Mouse (Mus musculus) urinary bladder, postnatal 25 days (tissue): ENCODE measurements around the gene Ano6.
A peak's percentile ranks its signal among the peaks of the same experiment; 100 is the strongest.

Source experiments
- DNase-seq: peaks from one replicate; pipeline ENCODE4 v3.0.0; 2022; ENCODE audit warnings: low spot score

Gene Ano6

GRCm38 (mm10) chr15:95797144-95797983 is 6.7 kb downstream of the Ano6 start:
- no peak for DNase-seq

- no peak for DNase-seq
These were observed 7.6 kb downstream of the Ano6 start for GRCm38 (mm10) chr15:95798266-95798665.

GRCm38 (mm10) chr15:95799632-95800031 is 9.0 kb downstream of the Ano6 start:
- no peak for DNase-seq

DNA sequence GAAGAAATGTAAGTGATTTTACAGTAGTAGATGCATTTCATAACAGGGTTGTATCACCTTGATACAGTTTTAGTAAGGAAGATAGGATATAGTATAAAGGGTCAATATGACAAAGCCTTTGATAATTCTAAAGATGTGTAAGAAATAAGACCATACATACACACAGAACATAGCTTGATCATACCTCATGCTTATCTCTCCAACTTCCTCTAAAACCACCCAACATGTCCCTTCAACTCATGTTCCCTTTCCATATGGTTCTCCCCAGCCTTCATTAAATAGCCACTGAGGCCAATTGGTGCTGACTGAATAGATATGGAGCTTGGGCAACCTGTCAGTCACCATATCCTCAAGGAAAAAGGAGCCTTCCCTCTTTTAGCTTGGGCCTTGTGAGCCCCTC is 9.4 kb downstream of the Ano6 start:
- DNase-seq = no peak

DNA sequence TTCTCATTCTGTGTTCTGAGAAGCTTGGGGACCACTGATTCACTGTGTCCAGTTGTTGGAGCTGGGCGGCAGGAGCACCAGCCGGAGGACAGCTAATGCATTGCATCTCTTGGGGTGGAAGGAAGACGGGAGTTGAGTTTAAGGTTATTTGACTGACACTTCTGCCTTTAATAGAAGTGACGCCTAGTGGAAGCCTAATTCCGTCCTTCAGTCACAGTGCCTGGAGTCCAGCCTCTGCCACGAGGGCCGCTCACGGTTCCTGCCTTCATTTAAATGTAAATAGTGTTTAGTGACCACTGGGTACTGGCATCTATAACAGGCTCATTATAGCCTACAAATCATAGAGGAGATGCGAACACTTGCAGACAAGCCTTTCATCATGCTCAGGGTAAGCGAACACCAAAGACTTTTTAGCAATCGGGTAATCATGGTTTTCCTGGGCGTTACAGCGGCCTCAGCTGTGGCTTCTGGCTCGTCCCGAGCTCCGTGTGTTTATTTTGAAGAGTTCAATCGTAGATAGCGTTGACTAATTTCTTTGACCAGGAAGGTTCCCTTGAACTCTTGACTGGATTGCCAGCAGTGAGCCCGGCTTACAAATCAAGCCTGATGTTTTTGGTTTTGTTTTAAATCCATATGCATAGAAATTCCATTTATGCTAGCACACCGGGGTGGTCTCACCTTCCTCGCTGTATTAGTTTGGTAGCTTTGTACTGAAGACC is 10.8 kb downstream of the Ano6 start:
- no peak for DNase-seq

DNA sequence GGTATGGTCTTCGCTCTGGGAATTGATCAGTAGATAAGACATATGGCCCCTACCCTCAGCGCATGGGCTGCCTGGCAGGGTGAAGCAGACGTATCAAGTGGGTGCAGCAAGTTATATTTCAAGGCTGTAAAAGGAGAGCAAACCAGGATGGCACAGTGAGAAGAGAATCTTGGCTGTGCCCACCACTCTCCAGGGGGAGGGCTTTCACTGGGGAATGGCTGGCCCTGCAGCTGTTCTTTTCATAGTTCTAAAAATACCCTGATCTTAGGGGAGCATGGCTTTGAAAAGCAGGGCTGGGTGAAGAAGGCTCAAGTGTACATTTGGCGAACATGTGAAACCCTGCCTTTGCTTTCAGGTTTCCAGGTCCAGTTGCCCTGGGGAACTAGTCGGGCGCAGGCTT is 11.5 kb downstream of the Ano6 start:
- DNase-seq = no peak

DNA sequence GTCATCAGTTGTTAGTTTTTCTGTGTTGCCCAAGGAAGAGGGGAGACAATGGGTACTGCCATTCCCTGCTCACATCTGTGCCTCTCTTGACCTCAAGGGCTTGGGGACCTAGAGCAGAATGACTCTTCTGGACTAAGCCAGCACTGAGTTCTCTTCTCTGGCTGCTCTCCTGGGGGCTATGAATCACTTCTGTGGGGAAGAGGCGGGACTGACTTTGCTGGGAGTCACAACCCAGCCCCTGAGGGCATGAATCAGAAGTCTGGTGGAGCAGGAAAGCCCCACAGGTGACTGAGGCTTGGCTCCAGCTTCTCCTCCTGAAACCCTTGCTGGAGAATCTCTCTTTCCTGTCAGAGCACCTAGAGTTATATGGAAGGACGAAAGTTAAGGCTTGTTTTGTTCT is 12.1 kb downstream of the Ano6 start:
- DNase-seq = peak; percentile 46

DNA sequence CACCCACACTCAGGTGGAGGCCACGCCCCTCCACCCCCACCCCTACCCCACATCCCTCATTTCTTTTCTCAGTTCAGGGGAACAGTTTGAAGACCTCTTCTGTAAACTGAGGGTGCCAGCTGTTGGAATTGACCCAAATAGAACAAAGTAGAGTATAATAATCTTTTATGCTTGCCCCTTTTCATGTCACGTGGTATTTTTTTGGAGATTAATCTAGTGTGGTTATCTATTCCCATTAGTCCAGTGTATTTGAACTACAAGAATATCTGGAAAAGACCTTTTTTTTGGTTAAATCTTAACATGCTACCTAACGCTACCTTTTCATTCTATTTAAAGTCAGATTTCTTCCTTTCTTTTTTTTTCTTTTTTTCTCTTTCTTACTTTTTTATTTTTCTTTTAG is 12.8 kb downstream of the Ano6 start:
- no peak for DNase-seq

GRCm38 (mm10) chr15:95804255-95804654 is 13.6 kb downstream of the Ano6 start:
- peak; percentile 57 for DNase-seq

DNA sequence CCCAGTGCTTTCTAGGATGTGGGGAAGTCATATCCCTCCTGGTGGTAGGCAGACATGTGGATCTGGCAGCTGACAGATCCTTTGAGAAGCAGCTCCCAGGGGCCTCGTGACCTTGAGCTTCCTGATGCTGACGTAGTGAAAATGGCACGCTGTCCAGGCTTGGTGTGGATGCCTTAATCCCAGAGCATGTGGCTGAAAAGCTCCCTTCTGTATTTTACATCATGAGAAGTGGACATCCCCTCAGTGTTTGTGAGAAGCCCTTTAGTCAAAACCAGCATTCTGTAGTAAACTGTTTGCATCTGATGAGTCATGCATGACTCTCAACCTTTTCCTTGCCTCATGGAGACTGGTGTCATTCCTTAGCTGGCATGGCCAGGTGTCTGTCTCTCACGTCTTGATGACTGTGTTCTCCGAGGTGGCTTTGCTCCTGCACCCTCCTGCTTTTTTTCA is 14.4 kb downstream of the Ano6 start:
- DNase-seq = no peak

GRCm38 (mm10) chr15:95807908-95808307 is 17.3 kb downstream of the Ano6 start:
- DNase-seq = no peak

GRCm38 (mm10) chr15:95810357-95810761 is 19.7 kb downstream of the Ano6 start:
- no peak for DNase-seq

GRCm38 (mm10) chr15:95812821-95813571 is 22.4 kb downstream of the Ano6 start:
- DNase-seq = no peak

DNA sequence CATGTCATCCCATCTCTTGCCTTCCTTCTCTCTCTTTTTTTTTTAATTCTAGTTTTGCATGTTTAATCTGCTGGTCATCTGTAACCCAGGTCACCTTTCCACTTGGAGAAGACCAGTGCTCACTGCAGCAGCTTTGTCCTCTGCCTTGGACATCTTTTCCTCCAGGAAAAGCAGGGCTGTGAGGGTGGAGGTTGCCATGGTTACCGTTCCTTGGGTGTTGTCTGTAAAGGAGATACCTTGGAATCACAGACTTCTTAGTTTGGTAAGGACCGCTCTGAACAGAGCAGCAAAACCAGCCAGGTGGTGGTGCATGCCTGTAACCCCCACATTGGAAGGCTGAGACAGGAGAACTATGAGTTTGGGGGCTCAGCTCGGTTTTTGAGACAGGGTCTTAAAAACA is 26.9 kb downstream of the Ano6 start:
- DNase-seq = no peak

DNA sequence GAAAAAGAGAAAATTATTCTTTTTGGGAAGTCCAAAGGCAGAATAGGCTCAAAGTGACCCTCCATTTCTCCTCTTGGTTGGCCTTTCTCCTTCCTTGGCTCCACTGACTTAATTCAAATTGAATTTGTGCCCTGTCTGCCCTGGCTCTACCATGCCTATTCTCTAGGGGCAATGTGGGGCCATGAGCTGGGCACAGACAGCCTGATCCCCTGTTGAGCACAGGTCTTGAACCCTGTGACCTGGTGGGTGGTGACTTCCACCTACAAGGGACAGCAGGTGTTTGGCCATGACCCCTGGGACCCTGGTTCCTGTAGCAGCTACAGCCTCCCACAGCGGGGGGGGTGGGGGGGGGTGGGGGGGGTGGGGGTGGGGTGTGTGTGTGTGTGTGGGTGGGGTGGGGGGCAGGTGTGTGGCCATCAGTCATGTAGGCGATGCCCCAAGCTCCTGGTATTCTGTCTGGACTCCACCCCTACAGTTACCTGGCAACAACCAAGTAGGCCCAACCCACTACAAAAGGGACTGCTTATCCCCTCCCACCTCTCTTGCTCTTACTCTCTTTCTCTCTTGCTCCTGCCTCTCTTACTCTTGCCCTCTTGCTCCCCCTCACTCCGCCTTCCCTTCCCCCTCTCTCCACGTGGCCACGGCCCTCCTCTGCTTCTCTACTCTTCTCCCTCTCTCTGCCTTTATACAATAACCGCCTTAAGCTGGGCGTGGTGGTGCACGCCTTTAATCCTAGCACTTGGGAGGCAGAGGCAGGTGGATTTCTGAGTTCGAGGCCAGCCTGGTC is 28.8 kb downstream of the Ano6 start:
- no peak for DNase-seq

GRCm38 (mm10) chr15:95820142-95820541 is 29.5 kb downstream of the Ano6 start:
- DNase-seq = no peak

DNA sequence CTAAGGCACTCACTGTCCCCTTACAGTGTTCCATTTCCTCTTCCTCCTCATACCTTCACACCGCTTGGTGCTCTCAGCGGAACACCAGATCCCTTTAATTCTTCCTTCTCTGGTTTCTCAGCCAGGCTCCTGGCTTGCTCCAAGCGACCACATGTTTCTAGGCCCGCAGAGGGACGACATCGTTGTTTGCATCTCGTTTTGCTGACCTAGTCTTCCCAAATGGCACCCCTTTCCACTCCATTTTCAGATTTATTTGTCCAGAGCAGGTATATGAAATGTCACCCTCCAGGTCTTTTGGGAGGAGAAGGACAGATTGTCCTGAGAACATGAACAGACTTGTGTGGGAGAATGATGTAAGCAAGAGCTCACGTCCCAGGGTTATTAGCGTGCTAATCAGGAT is 30.0 kb downstream of the Ano6 start:
- no peak for DNase-seq

DNA sequence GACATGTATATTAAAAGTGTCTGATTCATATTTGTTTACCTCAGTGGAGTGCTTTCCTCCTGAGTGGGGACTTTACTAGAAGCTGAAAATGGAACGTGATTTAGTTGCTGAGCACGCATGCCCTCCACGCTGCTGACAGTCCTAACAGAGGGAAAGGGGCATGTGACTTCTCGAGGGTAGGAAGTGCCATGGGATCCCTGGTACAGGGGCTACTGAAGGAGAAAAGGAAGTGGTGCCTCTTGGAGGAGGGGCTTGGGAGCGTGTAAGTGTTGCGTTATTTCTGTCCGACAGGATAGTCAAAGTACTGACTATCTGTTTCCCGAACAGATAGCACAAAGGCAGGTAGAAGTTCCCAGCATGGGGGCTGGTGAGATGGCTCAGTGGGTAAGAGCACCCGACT is 31.5 kb downstream of the Ano6 start:
- no peak for DNase-seq

DNA sequence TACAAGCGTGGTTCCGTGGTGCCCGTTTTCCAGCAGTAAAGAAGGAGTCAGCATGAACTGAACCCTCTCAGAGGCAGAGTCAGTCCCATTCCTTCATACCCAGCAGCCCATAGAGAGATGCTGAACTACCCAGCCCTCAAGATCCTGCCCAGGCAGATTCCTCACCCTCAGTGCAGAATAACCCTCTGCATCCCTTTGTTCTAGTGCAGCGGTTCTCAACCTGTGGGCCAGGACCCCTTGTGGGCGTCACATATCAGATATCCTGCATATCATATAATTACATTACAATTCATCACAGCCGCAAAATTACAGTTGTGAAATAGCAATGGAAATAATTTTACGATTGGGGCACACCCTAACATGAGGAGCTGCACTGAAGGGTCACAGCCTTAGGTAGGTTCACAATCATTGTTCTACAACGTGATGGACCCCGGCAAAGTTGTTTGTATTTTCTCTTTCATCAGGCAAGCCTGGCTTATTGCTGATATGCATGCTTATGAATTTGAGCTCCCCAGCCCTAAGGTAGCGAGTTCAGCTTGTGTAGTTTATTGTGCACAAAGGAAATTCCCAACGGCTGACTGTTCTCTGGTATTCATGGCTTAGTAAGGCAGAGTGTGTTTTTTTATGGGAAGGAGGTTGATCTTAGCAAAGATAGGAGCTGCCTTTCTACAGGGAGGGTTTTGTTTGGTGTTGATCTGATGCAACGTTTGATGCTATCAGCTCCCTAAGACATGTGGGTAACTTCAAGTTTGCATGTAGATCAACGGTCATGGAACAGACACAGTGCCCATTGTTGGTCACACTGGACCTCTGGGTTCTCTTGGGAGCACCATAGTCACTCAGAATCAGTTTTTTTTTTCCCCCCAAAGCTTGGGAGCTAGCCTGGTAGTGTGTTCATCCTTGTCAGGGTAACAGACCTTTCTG is 33.0 kb downstream of the Ano6 start:
- no peak for DNase-seq

DNA sequence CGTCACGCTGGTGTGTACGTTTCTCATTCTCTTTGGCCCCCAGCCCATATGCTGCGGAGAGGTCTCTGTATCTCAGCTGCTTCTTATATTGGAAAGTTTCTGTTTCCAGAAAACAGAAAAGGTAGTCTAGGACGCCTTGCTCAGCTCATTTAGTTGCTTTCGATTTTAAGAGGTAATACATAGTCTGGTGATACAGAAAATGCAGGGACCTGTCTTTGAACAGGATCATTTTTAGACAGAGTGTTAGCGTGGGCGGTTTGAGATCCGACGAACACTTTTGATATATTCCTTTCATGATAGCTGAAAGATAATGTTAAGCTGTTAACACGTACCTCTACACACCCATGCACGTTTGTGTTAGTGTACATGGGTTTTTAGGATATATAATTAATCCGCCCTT is 35.9 kb downstream of the Ano6 start:
- DNase-seq = no peak

DNA sequence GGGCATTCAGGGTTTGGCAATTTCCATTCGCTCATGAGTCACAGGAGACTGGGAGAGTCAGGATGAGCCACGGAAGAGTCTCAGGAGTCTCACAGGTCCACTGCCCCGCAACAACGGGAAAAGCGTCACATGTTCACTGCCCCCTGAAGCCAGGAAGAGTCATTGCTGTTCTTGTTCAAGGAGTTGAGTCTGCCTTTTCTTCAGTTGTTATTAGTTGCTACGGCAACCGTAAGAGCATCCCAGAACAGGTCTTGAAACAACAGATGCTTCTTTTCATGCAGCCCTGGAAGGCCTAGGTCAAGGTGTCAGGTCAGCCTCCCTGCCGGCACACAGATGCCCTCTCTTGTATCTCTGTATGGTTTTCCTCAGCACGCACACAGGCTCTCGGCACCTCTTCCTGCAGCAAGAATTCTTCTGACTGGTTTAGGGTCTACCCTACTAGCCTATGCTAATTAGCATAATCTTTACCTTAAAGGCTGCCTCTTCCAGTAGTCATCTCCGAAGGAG is 36.9 kb downstream of the Ano6 start:
- DNase-seq = no peak
